Mouse (Mus musculus) monocyte, adult 5-6 weeks (primary cell): ENCODE measurements around the gene C1rb. TPM values are rescaled to one million over a fixed set of nuclear protein-coding genes. Genes with fewer than 3 reads are reported as not detected.
A peak's percentile ranks its signal among the peaks of the same experiment; 100 is the strongest.
"Not testable (repeated sequence)": the region's sequence is repeated elsewhere in the genome, so short reads cannot be mapped to it uniquely, and the experiment has no call there.

Experiments used
- ATAC-seq: fragments of 153-309, 156-312 bp; replicated peaks from 2 replicates; pipeline ENCODE4 v1.8.0; 2017; ENCODE audit warnings: mild to moderate bottlenecking; ENCODE audit not compliant: low TSS enrichment, insufficient number of reproducible peaks, severe bottlenecking, poor library complexity, low FRiP score
- total RNA-seq: library from RNA; stranded (forward); fragments of 200-1000, 200-491, 200-594 nt; gene quantifications from 3 replicates; pipeline ENCODE4 v1.2.3, GENCODE M21; 2017

C1rb gene
- not detected in 3 replicates for total RNA-seq

DNA sequence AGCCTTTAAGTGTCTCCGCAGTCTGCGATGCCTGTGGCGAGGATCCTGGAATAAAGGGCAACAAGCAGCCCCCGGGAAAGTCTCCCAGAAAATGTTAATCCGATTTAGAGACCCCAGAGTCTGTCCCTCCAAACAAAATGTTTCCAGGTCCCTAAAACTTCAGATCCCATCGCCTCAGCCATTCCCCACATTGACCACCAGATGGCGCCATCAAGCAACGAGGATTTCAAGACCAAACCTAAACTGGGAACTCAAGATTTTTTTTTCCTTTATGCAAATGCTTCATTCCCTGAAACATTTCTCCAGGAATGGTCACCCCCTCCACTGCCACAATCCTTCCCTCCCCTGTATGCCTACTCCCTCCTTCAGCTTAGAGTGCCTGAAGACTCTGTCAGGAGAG is at the start of gene C1rb:
Gene C1rb (plus strand): TSS at position 269 of the 400 bp plus-strand sequence.
- ATAC-seq: 0 out of 2 replicates have a peak, but pooled peaks have one; percentile 29

DNA sequence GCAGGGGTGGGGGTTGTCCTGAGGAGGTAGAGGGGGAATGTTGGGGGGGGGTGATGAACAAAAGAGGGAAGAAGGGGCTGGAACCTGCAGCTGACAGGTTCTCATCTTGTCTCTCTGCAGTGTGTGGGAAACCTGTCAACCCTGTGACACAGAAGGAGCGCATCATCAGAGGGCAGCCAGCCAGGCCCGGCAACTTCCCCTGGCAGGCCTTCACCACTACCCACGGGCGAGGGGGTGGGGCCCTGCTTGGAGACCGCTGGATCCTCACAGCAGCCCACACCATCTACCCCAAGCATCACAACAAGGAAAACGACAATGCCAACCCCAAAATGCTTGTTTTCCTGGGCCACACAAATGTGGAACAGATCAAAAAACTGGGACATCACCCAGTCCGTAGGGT is 48.0 kb upstream of the C1rb start:
- not testable (repeated sequence) for ATAC-seq

DNA sequence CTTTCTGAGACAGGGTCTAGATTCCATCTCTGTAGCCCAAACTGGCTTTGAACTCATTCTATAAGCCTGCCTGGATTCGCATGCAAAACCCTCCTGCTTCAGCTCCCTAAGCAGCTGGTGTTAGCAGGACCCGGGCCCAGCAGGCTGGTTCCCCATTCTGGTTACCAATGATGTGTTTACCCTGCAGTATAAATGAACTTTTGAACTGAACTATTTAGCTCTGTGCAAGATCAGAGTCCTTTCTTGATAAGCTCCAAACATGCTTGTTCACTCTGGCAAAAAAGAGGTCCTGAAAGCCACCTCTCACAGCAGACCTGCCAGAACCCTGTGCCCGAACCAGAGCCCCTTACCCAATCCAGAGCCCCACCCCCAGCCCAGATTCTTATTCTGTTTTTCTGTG is 42.2 kb upstream of the C1rb start:
- no peak for ATAC-seq

DNA sequence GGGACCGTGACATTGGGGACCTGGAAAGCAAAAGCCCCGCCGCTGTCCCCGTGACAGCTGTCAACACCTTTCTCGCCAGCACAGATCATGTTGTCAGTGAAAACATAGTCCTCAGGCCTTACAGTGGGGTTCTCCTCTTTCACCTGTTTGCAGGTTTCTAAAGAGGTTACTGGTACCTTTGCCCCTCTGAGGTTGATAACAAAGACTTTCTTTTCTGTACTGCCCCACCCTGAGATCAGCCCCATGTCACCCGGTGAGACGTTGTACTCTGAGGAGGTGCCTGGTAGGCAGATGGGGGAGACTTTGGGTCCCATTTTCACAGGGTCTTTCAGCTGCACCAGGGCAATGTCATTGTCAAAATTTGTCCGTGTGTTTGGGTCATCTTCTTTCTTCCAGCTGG is 39.0 kb upstream of the C1rb start:
- no peak for ATAC-seq

DNA sequence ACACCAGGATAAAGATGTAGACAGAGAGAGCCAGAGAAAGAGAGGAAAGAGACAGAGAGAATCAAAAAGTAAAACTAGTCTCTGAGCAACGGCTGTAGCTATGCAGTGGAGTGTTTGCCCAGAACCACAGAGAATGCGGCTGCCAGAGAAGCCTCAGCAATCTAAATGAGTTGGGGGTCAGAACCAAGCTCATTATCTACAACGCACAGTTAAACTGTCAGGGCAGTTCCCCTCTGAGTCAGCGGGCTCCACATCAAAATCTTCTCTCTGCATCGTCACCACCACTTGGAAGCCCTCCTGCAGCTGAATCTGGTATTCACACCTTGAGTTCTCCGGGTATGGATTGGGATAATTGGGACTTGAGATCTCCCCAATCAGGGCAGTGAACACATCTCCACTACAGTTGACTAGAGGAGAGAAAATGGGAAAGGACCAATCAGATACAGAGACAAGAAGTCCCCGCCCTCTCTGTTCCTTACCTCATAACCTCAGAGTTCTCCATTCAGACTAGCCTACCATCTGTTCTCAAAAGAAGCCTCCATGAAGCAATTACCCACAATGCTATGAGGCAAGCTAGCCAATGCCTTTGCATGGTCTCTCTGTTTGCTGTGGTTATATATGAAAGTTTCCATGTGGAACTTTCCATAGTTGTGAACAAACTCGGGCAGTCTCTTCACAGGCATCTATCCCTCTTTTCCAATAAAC is 33.8 kb upstream of the C1rb start:
- not testable (repeated sequence) for ATAC-seq

DNA sequence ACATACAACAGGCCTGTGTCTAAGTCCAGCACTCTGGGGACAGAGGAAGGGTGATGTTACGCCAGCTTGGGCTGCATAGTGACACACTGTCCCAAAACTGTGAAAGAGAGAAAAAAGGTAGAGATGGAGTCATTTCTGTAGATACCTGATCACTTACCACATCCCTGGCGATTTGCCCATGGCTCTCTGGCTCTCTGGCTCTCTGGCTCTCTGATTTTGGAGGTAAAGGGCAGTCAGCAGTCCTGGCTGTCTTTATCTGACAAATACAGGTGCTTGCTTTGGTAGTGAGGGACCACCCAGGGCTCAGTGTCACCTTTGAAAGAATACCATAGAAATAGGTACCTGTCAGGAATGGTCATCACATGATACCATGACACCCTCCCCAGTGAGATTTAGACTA is 28.9 kb upstream of the C1rb start:
- not testable (repeated sequence) for ATAC-seq

DNA sequence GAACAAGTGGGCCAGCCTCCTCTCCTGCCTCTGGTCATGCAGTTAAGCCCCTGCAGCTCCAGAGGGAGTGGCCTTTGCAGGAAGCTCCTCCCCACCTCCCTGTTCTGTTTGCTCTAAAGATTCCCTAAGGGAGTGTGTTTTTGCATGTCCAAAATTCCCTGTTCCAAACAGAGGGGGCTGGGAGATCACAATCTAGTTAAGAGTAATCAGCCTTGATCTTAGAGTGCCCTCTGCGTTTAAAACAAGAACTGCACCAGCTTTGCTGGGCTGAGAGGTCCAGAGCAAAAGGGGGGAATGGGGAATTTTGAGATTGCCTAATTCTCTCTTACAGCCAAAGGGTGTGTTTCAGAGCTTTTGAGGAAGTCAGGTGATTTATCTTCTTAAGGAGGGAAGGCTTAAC is 27.8 kb upstream of the C1rb start, which contains the start of gene C1s1:
Gene C1s1 (minus strand): TSS at position 76 of the 400 bp plus-strand sequence.
- ATAC-seq: peak; percentile 44; the same call in 1 of the 2 replicates

DNA sequence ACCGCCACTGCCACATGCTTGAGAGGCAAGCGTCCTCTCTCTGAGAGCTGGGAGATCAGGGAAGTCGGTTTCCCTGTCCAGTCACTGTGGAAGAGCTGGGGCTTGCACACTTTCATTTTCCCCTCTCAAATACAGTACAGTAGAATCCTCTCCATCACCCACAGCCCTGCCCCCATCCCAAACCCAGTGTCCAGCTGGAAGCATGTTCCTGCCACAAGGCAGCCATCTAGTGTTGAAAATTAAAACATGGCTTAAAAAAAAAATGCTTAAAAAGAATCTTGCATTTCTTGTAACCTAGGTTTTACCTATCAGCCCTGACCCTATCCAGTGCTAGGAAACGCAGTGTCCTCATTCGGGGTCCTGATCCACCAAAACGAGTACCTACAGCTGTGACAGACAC is 25.6 kb upstream of the C1rb start:
- ATAC-seq: no peak

DNA sequence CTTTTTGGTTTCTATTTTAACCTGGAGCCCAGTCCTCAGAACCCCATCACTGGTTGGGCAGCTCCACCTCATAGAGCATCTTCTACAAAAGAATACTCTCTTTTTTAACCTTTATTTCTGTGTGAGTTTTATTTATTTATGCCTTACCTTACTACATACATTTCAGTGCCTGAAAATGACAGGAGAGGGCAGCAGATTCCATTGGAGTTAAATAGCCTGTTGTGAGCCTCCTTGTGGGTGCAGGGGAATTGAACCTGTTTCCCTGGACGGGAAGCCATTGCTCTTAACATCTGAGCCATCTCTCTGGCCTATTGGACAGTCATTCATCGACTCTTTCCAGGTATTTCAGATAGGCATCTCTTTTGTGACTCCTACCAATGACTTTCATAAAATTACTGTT is 24.7 kb upstream of the C1rb start:
- ATAC-seq: no peak

DNA sequence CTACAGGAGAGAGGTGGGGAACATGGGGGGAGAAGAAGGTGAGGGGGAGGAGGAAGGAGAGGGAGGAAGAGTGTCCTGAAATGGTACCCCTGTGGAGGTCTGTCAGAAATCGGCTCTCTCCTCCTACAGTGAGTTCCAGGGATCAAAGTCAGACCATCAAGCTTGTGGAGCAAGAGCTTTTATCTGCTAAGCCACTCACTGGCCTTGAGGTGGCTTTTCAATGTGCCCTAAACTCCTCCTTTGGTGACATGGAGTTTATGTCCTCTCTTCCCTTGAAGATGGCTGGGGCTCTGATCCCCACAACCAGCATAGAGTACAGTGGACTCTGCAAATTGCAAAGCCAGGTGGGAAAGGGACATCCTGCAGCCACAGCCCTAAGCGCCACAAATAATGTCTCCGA is 22.1 kb upstream of the C1rb start:
- not testable (repeated sequence) for ATAC-seq

DNA sequence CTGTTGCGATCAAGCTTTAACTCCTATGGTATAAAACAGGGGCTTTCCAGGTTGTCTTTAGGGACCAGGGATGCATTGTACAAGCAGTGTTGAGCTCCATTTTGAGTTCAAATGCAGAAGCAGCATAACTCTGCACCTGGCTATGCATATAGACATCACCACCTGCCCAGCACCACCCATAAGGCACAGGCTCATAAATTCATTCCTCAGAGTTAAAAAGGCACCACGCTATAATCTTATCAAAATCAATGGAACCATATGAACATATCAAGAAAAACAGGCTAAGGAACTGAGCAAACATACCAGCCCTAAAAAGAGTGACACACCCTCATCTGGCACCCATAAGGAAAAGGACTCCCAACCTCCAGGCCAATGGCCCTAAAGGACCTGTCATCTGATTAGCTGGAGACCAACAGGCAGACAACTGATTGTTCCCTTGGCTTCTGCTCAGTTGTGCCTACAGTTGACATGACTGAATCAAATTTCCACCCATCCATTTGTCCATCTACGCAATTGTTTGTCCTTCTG is 21.0 kb upstream of the C1rb start:
- no peak for ATAC-seq

DNA sequence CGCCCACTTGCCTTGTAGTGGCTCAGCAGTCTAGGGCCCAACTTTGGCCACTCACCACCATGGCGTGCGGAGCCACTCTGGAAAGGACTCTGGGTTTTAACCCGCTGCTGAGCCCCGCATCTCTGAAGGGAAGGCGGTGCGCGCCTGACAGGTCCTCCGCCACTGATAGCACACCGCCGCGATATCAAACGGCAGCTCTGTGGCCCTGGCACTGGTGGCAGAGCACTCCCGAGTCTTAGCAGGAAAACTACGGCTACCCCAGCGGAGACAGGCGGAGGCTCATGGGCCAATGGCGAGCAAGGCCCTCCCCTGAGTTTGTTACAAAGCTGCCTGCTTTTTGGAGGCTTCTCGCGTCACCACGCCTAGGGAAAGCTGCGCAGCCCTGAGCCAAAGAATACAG is 17.3 kb upstream of the C1rb start:
- no peak for ATAC-seq

DNA sequence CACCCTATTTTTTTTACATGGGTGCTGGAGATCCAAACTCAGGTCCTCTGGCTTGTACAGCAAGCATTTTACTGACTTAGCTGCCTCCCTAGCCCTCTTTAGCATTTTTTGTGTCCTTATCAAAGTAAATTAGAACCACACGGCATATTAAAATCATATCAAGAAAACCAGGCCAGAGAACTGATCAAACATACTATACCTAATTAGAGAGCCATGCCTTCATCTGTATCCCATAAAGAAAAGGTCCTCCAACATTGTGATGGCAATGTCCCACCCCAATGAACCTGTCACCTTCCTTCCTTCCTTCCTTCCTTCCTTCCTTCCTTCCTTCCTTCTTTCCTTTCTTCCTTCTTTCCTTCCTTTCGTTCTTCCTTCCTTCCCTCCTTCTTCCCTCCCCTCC is 14.1 kb upstream of the C1rb start:
- not testable (repeated sequence) for ATAC-seq

DNA sequence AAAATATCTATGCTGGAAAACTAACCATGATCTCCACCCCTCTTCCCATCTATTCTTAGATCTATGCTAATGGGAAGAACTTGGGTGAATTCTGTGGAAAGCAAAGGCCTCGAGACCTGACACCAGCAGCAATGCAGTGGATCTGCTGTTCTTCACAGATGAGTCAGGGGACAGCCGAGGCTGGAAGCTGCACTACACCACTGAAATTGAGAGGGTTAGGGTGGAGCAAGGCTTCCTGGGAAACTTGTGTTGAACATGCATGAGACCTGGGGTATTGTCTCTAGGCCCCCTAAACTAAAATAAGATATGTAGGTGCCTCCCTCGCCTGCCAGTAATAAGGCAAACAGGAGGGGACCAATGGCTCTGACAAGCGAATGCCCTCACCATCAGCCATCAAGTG is 8.9 kb upstream of the C1rb start:
- not testable (repeated sequence) for ATAC-seq

DNA sequence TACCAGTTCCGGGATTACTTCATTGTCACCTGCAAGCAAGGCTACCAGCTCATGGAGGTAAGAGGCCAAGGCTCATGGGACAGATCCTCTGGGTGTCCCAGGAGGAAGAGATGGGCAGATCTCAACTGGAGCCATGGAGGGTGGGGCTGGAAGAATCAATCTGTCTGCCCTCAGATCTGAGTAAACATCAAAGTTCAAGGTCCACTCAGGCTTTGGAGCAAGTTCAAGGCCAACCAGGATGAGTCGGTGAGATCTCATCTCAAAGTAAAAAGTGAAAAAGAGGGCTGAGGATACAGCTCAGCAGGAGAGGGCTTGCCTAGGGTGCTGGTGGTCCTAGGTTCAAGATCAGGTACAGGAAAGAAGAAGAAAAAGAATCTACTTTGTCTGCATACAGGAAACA is 8.5 kb upstream of the C1rb start:
- not testable (repeated sequence) for ATAC-seq

DNA sequence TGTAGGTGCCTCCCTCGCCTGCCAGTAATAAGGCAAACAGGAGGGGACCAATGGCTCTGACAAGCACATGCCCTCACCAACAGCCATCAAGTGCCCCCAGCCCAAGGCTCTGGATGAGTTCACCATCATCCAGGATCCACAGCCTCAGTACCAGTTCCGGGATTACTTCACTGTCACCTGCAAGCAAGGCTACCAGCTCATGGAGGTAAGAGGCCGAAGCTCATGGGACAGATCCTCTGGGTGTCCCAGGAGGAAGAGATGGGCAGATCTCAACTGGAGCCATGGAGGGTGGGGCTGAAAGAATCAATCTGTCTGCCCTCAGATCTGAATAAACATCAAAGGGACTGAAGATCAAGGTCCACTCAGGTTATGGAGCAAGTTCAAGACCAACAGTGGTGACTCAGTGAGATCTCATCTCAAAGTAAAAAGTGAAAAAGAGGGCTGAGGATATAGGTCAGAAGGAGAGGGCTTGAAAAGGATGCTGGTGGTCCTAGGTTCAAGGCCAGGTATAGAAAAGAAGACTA is 5.1 kb downstream of the C1rb start:
- not testable (repeated sequence) for ATAC-seq

DNA sequence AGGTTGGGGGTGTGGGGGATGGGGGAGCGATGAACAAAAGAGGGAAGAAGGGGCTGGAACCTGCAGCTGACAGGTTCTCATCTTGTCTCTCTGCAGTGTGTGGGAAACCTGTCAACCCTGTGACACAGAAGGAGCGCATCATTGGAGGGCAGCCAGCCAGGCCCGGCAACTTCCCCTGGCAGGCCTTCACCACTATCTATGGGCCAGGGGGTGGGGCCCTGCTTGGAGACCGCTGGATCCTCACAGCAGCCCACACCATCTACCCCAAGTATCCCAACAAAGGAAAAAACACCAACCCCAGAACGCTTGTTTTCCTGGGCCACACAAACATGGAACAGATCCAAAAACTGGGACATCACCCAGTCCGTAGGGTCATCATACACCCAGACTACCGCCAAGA is 10.1 kb downstream of the C1rb start:
- ATAC-seq: not testable (repeated sequence)

DNA sequence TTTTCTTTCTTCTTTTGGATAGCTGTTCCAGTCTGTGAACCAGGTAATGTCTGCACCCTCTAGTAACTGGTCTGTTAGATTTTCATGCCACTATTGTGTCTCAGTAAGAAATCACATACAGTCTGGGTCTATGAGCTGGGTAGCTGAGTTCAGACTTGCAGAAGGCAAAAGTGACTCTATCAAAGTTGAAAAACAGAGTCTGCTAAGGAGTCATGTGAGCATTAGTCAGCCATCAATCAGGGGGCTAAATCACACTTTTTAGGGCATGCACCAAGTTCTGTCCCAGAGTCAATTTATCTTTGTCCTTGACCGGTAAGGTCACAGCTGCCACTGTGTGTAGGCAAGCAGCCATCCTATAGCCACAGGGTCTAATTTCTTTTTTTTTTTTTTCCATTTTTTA is 12.1 kb downstream of the C1rb start:
- ATAC-seq: no peak

DNA sequence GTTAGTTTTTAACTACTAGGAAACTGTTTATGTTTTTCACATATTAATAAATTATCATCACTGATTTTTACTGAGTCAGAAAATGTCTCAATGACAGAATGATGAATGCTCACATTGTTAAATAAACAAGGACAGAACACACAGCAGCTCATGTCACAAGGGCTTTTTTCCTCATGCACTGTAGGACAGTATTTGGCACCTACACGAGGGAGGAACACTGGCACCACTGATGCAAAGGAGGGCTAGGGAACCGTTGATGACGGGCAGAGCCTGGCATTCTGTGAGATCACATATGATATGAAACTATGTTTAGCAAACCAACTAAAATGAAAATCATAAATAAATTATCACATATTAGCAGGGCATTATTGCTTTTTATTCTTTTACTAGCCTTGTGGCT is 14.8 kb downstream of the C1rb start:
- ATAC-seq: no peak

DNA sequence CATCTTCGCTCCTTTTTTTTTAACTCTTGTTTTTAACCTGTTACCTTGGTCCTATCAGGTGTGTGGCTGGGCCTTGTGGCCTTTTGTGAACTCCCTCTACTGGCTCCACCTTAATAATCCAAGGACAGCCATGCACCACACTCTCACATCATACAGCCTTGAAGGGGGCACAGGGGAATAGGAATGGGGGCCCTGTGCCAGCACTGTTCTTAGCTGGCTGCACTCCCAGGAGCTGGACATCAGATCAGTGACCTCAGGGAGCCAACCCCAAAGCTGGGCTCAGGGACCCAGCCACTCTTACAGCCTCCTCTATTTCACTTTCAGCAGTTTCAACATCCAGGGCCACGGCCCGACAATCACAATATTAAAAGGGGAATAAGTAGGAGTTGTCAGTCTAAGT is 15.7 kb downstream of the C1rb start:
- ATAC-seq: no peak
